Mouse (Mus musculus) gastrocnemius, adult 18-20 months (tissue): ENCODE measurements around the gene Ackr4. TPM values are rescaled to one million over a fixed set of nuclear protein-coding genes. Genes with fewer than 3 reads are reported as not detected.
A peak's percentile ranks its signal among the peaks of the same experiment; 100 is the strongest.

Experiments
- DNase-seq: peaks from one replicate; pipeline ENCODE4 v3.0.0; 2021; ENCODE audit warnings: low spot score
- long read RNA-seq, 2 experiments: library from polyadenylated mRNA; stranded (forward); transcript quantifications; one replicate each; pipeline ENCODE4 v2.0.0; 2021
- total RNA-seq, 2 experiments: library from RNA; stranded (reverse); gene quantifications; 2 replicates each; pipeline ENCODE4 v1.2.3; 2021

The Ackr4 gene
- total RNA-seq = under 1 TPM; 0.21 to 0.32 TPM
- long read RNA-seq, experiment 1 = 0 reads
- long read RNA-seq, experiment 2, partial matches to known transcripts = 0 of 2 reads
- long read RNA-seq, experiment 2, other reads (novel, unspliced or antisense) = 2 of 2 reads

- DNase-seq = no peak
Observed at GRCm38 (mm10) chr9:104126833-104127232, at the start of gene Ackr4. Ackr4 (minus strand) TSS chr9:104126933.

- no peak for DNase-seq
Observed at GRCm38 (mm10) chr9:104172342-104172741, 45.6 kb upstream of the Ackr4 start.

GRCm38 (mm10) chr9:104171651-104172050 lies 44.9 kb upstream of the Ackr4 start:
- DNase-seq = no peak

GRCm38 (mm10) chr9:104169986-104170385 lies 43.3 kb upstream of the Ackr4 start:
- DNase-seq = no peak

GRCm38 (mm10) chr9:104165926-104166325 lies 39.2 kb upstream of the Ackr4 start:
- peak; percentile 78 for DNase-seq

- no peak for DNase-seq
Observed at GRCm38 (mm10) chr9:104164194-104164593, 37.5 kb upstream of the Ackr4 start.

GRCm38 (mm10) chr9:104161117-104161516 lies 34.4 kb upstream of the Ackr4 start:
- DNase-seq = no peak

- no peak for DNase-seq
Observed at GRCm38 (mm10) chr9:104157291-104157690, 30.6 kb upstream of the Ackr4 start.

- no peak for DNase-seq
Observed at GRCm38 (mm10) chr9:104156506-104156905, 29.8 kb upstream of the Ackr4 start.

GRCm38 (mm10) chr9:104155100-104155715 lies 28.5 kb upstream of the Ackr4 start:
- no peak for DNase-seq

GRCm38 (mm10) chr9:104152121-104152520 lies 25.4 kb upstream of the Ackr4 start:
- DNase-seq = no peak

- DNase-seq = no peak
Observed at GRCm38 (mm10) chr9:104148969-104149368, 22.2 kb upstream of the Ackr4 start.

- no peak for DNase-seq
Observed at GRCm38 (mm10) chr9:104146683-104147082, 19.9 kb upstream of the Ackr4 start.

- DNase-seq = no peak
Observed at GRCm38 (mm10) chr9:104144314-104144996, 17.7 kb upstream of the Ackr4 start.

- DNase-seq = no peak
Observed at GRCm38 (mm10) chr9:104142805-104143204, 16.1 kb upstream of the Ackr4 start.

GRCm38 (mm10) chr9:104140351-104140750 lies 13.6 kb upstream of the Ackr4 start:
- no peak for DNase-seq

GRCm38 (mm10) chr9:104130141-104130755 lies 3.5 kb upstream of the Ackr4 start:
- peak; percentile 32 for DNase-seq

- no peak for DNase-seq
Observed at GRCm38 (mm10) chr9:104128110-104128509, 1.4 kb upstream of the Ackr4 start.

- no peak for DNase-seq
Observed at GRCm38 (mm10) chr9:104123622-104124021, 3.1 kb downstream of the Ackr4 start.

GRCm38 (mm10) chr9:104123101-104123500 lies 3.6 kb downstream of the Ackr4 start:
- no peak for DNase-seq

- no peak for DNase-seq
Observed at GRCm38 (mm10) chr9:104109151-104109550, 17.6 kb downstream of the Ackr4 start.

- DNase-seq = no peak
Observed at GRCm38 (mm10) chr9:104108571-104109143, 18.1 kb downstream of the Ackr4 start.
